Mouse (Mus musculus) cerebellum, postnatal 4 days (tissue): Measurements from ENCODE around the gene Psmc1.

Experiments
- DNase-seq, 2 experiments: peaks; one replicate each; pipeline ENCODE4 v3.0.0; 2022; ENCODE audit warnings: low spot score in 2 of 2, mixed read lengths in 1 of 2

Psmc1 gene

GRCm38 (mm10) chr12:100172481-100172880 lies 62.5 kb downstream of the Psmc1 start:
- no peak for DNase-seq
